Mouse (Mus musculus): ENCODE data around the gene Slfn3.

DNA sequence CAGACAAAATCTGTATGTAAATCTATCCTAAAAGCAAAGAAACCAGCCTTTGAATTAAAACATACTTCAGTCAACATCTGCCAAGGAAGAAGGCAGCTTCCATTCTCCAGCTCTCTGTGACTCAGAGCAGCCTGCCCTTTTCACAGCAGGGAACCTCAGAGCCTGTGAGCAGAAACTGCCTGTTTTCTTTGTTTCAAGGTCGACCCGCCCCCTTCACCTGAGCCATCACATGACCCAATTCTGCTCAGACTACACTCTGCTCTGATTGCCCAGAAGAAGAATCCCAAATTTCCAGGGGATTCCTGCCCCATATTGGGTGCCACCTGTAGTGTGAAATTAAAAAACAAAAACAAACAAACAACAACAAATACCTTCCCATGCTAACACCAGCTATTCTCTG lies 48.7 kb downstream of the Slfn3 start:
- no peak for TF ChIP-seq E2F4 (IDR thresholded peaks at IDR 0.05; ENCODE audit: insufficient replicate concordance, low read depth, low read length)
- no peak for TF ChIP-seq JUN (IDR thresholded peaks at IDR 0.05; ENCODE audit: insufficient read depth, low read depth, low read length)
- TF ChIP-seq POLR2A (IDR thresholded peaks at IDR 0.05; ENCODE audit: low read depth, low read length) = no peak
- TF ChIP-seq MEF2A (IDR thresholded peaks at IDR 0.05; ENCODE audit: borderline replicate concordance, low read depth, low read length) = no peak
- no peak for TF ChIP-seq MYC (IDR thresholded peaks at IDR 0.05; ENCODE audit: low read depth, low read length)
- TF ChIP-seq MXI1 (IDR thresholded peaks at IDR 0.05; ENCODE audit: low read depth, low read length) = no peak
- no peak for TF ChIP-seq HCFC1 (IDR thresholded peaks at IDR 0.05; ENCODE audit: low read depth, low read length)
- no peak for TF ChIP-seq CTCF (conservative IDR thresholded peaks at IDR 0.05 in 1 of 2, IDR thresholded peaks at IDR 0.05 in 1 of 2; ENCODE audit: low read depth in 2 of 2, low read length in 2 of 2)

All from CH12.LX (cell line).